Mouse (Mus musculus) adipocyte (in vitro differentiated cells): ENCODE measurements around the gene Lbhd2.

Source experiments
- DNase-seq: peaks from one replicate; pipeline ENCODE4 v3.0.0-alpha.2; 2016; ENCODE audit warnings: low spot score

Gene Lbhd2

GRCm38 (mm10) chr12:111409583-111409982 is 3.0 kb downstream of the Lbhd2 start:
- no peak for DNase-seq

- DNase-seq, result no peak
Measured at GRCm38 (mm10) chr12:111411631-111412355, 5.2 kb downstream of the Lbhd2 start.

GRCm38 (mm10) chr12:111412581-111413284 is 6.1 kb downstream of the Lbhd2 start:
- peak; percentile 8 for DNase-seq

GRCm38 (mm10) chr12:111413300-111413699 is 6.7 kb downstream of the Lbhd2 start:
- peak; percentile 90 for DNase-seq

- DNase-seq, result no peak
Measured at GRCm38 (mm10) chr12:111416921-111417779, 10.5 kb downstream of the Lbhd2 start, which contains the start of gene Exoc3l4. Exoc3l4 (plus strand) TSS chr12:111417017.

GRCm38 (mm10) chr12:111419918-111420317 is 13.3 kb downstream of the Lbhd2 start:
- no peak for DNase-seq

- DNase-seq, result no peak
Measured at GRCm38 (mm10) chr12:111420946-111421709, 14.5 kb downstream of the Lbhd2 start.

- DNase-seq, result no peak
Measured at GRCm38 (mm10) chr12:111422852-111423251, 16.2 kb downstream of the Lbhd2 start.

- DNase-seq, result no peak
Measured at GRCm38 (mm10) chr12:111423570-111424129, 17.0 kb downstream of the Lbhd2 start.

- DNase-seq, result no peak
Measured at GRCm38 (mm10) chr12:111424547-111424946, 17.9 kb downstream of the Lbhd2 start.

- DNase-seq, result peak; percentile 85
Measured at GRCm38 (mm10) chr12:111425258-111425657, 18.6 kb downstream of the Lbhd2 start.

- peak; percentile 87 for DNase-seq
Measured at GRCm38 (mm10) chr12:111425789-111426460, 19.3 kb downstream of the Lbhd2 start.

- peak; percentile 79 for DNase-seq
Measured at GRCm38 (mm10) chr12:111427438-111428113, 21.0 kb downstream of the Lbhd2 start.

GRCm38 (mm10) chr12:111428364-111428763 is 21.8 kb downstream of the Lbhd2 start:
- no peak for DNase-seq

GRCm38 (mm10) chr12:111428961-111429911 is 22.6 kb downstream of the Lbhd2 start:
- peak; percentile 67 for DNase-seq

GRCm38 (mm10) chr12:111430049-111430867 is 23.6 kb downstream of the Lbhd2 start:
- peak; percentile 66 for DNase-seq

GRCm38 (mm10) chr12:111430868-111431817 is 24.5 kb downstream of the Lbhd2 start:
- no peak for DNase-seq
